Mouse (Mus musculus): ENCODE measurements around the gene Dennd2a.
A peak's percentile ranks its signal among the peaks of the same experiment; 100 is the strongest.
"Not testable (repeated sequence)": the region's sequence is repeated elsewhere in the genome, so short reads cannot be mapped to it uniquely, and the experiment has no call there.

Gene Dennd2a

GRCm38 (mm10) chr6:39419386-39419850 lies 138.2 kb downstream of the Dennd2a start:
- DNase-seq (ENCODE audit: low spot score), result peak; percentile 23

- not testable (repeated sequence) for DNase-seq (ENCODE audit: low spot score)
These were observed 141.0 kb downstream of the Dennd2a start for GRCm38 (mm10) chr6:39416654-39417053.

GRCm38 (mm10) chr6:39415762-39416161 lies 141.9 kb downstream of the Dennd2a start:
- DNase-seq (ENCODE audit: low spot score), result peak; percentile 66

- peak; percentile 47 for DNase-seq (ENCODE audit: low spot score)
These were observed 143.6 kb downstream of the Dennd2a start for GRCm38 (mm10) chr6:39414106-39414505.

Data from adipocyte (in vitro differentiated cells).